Mouse (Mus musculus): ENCODE measurements around the gene Htr2a.

Gene Htr2a

DNA sequence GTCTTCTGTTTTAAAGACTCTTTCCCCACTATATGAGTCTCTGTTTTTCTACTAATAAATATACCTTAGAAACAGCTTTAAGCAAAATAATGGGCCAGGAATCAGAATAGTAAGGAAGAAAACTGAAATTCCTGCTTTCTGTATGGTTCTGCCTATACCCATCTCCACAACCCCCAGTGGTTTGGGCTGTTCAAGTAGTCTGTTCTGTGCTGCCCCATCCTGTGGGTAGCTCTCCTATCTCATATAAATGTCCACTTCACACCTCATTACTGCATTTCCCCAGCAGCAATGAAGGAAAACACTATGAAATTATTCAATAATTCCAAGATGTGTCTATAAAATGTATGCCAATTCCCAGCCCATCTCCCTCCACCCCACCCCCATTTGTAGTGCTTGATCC lies 56.8 kb downstream of the Htr2a start:
- DNase-seq (ENCODE audit: low spot score): no peak

DNA sequence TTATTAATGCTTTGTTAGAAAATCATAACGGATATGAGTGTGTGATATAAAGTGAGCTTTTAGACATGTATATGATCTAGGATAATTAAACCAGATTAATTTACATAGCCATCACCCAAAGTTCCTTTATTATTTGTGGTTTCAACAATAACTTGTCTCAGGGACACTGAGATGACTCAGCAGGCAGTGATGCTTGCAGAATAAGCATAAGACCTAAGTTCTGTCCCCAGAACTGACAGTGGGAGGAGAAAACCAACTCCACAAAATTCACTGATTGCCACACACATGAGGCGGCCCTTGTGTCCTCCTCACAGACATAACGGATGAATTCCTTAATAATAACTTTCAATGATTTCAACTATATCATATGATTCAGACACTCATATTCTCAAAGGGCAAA lies 58.6 kb downstream of the Htr2a start:
- DNase-seq (ENCODE audit: low spot score): no peak

DNA sequence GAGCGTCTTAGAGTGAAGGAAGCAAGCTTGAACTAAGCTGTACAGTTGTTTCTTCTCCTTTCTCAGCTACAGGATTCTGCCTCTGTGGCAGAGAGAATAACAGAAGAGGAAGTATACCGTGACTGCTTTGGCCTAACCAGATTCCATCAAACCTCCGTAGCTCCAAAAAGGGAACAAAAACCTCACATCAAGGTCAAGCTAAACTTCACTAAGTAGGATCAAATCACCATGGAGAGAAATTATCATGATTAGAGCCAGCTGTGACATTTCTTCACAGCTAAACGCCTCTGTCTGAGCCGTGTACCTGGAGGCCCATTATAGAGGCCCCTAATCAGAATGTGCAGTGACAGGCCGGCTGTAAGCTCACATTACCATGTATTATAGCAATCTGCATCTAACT lies 63.3 kb downstream of the Htr2a start:
- DNase-seq (ENCODE audit: low spot score): peak; percentile 5

DNA sequence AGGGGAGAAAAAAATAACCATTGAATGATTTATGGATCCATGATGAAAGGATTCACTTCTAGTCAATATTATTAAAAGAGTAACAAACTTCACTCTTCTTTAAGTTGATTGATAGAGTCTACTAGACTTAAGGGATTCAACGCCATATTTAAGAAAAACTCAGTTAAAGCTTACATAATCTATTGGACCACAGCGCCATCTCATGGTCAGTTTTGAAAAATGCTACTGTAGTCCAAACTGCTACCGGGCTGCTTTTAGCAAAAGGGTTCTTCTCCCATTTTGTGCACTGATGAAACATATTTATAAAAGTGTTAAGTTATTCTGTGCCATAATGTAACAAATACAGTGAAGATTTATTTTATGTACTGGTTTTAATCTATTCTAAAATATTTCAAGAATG lies 68.4 kb downstream of the Htr2a start:
- DNase-seq (ENCODE audit: low spot score): peak; percentile 79

DNA sequence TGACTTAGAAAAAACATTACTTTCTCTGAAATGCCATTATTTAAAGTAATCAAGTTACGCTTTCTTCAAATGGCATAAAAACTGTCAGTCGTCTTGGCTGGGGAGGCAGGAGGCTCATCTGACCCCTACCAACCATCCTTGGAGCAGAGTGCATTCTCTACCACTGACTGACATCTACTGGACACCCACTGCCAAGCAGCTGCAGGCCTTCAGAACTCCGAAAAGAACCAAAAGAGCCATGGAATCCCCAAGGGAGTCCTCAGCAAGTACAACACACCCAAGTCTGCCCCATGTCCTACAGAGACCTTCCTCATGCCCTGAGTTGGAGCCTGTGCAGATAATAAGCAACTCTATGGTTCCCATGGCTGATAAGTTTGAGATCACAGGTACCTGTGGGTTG lies 82.9 kb downstream of the Htr2a start:
- no peak for DNase-seq (ENCODE audit: low spot score)

DNA sequence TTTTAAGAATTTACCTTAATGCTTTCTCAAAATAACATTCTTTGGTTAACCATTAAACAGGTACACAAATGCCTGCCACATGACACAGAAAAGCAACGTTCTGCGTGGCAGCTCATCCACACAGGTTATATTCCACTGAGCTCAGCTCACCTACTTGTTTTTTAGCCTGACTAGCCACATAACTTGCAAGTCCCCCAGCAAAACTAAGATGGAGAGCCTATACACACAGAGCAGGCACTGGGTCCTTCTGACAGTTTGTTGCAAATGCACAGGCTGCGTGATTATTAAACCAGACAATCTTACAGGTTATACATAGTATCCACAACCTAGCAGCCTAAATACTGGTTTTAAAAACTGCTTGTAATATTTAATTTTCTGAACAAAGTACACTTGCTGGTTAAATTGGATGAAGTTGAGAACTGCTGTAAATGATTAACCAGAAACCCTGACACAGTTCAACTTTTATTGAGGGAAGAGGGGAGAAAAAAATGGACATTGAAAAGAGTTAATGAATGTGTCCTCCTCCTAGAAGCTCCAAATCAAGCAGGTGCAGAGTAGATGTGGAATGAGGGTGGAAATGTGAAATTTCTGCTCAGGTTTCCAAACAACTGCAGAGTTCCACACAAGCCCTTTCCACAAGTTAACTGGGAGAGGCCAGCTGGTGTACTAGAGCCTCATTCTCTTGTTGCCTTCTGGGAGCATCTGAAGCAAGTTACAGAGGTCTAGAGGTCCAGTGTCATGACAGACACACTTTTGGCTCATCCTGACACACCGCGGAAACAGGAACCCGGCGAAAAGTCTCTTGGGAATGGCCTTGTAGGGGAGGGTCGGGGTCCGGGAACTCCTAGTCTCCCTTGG lies 90.8 kb downstream of the Htr2a start:
- DNase-seq (ENCODE audit: low spot score): no peak

DNA sequence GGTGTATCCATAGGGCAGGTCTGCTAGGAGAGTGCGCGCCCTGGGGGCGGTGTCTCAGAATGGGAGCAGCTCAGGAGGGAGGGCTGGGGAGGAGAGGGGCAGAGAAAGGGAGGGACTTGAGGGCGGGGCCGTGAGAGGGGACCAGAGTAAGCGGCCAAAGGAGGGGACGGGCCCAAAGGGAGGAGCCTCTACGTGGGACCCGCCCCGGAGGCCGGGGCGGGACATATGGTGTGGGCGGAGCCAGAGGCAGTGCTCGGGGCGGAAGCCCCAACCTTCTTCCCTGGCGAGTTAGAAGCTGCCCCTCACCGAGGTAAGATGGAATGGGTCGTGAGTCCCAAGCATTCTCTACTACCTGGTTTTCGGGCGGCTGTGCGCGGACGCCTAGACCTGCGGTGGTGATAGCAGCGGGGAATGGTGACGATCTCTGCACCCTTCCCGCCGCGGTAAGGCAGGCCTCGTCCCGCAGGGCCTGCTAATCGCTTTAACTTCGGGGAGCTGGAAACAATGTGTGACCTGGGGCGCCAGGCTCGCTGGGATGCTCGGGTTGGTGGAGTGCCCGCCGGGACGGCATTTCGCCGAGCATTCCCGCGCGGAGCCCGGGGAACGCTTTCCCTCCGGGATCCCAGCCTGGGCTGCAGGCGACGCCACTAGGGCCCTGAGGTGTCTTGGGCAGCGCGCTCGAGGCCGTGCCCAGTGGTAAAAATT lies 91.6 kb downstream of the Htr2a start, which contains the start of gene Esd:
Gene Esd (plus strand): TSS at position 219 of the 705 bp plus-strand sequence.
- peak; percentile 92 for DNase-seq (ENCODE audit: low spot score)

DNA sequence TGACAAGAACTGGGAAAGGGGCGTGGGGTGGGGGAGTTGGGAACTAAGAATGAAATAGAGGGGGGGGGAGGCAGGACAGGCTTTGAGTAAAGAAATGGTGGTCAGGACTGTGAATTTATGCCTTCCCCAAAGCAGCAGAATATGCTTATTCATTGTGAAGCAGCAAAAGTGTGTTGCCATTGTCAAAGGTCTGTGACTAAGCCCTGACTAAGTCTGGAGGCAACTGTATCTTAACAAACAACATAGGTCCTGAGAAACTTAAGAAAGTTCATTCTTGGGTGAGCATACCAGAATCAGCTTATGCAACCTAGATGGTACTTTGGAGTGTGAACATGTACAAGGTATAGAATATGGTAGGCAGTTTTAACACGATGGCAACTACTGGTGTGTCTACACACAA lies 92.8 kb downstream of the Htr2a start:
- no peak for DNase-seq (ENCODE audit: low spot score)

DNA sequence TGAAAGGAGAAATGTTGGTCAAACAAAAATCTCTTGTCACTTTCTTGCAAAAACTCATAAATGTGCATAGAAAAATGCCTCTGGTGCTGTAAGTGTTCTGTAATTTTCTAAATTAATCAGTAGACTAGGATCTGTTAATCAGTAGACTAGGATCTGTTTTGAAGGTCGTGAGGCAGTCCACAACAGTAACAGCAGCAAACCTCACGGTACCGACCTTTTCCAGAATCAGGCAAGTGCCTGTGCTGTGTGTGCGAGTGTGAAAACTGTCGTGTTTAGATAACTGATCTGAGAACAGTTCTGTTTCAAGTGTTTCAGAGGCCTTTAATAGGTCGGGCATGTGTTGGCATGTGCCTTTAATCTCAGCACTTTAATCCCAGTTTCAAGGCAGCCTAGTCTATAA lies 94.8 kb downstream of the Htr2a start:
- DNase-seq (ENCODE audit: low spot score): no peak

DNA sequence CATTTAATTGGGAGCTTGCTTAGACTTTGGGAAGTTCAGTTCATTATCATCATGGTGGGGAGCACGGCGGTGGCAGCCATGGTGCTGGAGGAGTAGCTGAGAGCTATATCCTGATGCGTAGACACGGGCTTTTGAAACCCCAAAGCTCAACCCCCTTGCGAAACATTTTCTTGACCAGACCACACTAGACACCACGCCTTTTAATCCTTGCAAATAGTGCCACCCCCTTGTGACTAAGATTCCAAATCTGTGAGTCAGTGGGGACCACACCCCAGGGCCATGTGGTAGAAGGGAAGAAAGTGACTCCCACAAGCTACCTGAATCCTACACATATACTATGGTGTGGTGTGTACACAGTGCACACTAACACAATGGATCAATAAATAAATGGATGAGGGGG lies 96.2 kb downstream of the Htr2a start:
- DNase-seq (ENCODE audit: low spot score): no peak

Data from embryo, embryonic 10 days (tissue).